Mouse (Mus musculus) inflammation-experienced regulatory T-cells, adult 6 months (primary cell): ENCODE measurements around the gene Klhl10. TPM values are rescaled to one million over a fixed set of nuclear protein-coding genes. Genes with fewer than 3 reads are reported as not detected.

ENCODE experiments used
- ATAC-seq: one replicate; pipeline ENCODE4 v1.8.0; 2017
- polyA plus RNA-seq, 3 experiments: library from polyadenylated mRNA; unstranded; fragments of 100-300 nt; shearing (Covaris generic); gene quantifications; one replicate each; pipeline ENCODE4 v1.2.1; 2017

Gene Klhl10
- polyA plus RNA-seq, 3 experiments from 2014 or later: 0.41 to 0.47 TPM; not detected in 1

- ATAC-seq: no peak
Observed at GRCm38 (mm10) chr11:100465833-100466232, 24.1 kb downstream of the Klhl10 start.

DNA sequence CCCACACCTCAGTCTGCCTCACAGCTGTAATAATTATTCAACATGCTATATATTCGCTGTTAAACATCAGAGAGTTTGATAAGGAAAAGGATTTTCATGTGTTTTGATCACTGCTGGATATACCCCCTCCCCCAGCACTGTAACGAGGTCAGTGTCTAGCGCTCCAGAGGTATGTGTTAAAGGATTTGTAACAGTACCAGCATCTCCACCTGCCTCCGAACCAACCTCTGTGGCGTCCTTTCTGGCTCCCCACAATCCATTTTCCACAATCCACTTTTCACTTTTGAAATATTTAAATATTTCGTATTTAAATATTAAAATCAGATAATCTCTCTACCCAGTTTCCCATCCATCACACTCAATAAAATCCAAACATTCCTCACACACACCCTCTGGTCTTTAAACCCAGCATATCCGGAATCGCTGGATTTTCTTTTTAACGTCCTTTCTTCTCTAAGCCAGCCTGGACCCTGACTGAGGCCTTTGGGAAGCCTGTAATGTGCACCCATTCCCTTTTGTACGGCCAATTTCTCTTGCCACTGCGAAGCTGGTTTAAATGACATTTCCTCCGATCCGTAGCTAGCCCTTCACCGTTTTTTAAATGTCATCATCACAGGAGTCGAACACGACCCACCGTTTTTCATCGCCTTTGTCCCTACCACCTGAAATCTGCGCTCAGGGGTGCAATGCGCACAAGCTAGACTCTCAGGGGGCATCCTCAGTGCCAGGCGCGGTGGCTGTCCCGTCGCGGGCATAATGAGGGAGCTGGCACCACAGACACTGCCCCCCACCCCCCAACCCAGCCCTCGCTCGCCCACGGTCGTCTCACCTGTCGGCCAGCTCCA is 29.9 kb downstream of the Klhl10 start:
- ATAC-seq: no peak

DNA sequence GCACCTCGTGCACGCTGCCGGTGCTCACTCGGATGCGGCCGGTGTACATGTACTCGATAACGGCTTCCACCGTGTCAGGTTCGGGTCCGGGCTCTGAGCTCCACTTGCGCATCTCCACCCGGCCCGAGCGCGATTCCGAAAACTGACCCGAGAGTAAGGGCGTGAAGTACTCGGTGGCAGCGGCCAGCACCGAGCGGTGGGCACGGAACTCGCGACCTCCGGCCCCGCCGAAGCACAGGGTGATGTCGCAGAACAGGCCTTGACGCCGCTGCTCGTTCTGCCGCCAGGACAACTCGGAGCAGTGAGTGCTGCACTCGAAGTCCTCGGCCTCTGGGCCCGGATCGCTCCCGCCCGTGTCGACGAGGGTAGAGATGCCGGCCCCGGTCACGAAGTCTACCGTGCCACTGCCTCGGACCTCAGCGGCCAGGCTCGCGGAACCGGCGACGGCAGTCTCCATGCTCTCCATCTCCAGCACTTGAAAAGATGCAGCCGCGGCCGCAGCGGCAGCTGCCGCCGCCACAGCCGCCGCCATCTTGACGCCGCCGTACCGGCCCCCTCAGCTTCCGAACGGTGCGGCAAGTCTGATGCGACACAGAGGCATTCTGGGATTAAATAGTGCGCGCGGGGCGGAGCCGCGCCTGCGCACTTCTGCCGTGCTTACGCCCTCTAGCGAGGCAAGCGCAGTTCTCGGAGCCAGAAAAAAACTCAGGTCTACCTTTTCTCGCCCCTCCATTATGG is 30.6 kb downstream of the Klhl10 start, which contains the start of gene Klhl11:
Klhl11 (minus strand) TSS at position 545 of the 738 bp plus-strand sequence.
- ATAC-seq: peak; percentile 95

DNA sequence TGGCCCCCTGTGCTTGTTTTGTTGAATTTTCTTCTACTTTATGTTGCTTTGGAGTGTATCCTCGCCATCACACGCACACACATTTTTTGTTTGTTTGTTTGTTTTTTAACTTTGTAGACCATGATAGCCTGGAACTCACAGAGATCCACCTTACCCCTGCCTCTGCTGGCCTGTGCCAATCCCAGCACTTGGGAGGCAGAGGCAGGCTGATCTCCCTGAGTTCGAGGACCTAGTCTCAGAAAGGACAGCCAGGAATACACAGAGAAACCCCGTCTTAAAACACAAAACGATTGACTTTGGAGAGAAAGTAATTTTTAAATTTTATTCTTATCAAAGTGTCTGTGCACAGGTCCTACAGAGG is 31.2 kb downstream of the Klhl10 start:
- ATAC-seq: peak; percentile 27

DNA sequence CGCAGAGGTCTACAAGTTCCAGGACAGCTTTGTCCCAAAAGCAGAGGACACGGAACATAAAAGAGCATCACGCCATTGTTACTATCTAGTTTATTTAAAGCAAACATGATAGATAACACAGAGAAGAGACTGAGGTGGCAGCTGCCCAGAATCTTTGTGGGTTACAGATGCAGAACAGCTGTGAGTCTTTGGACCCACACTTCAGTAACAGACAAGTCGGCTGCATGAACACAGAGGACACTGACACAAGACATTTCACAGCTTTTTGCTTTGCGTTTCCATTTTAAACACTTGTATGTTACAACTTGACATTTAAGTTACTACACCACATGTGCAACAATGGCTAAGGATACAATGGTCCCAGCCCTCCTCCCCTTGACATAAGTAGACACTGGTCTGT is 34.6 kb downstream of the Klhl10 start:
- no peak for ATAC-seq

DNA sequence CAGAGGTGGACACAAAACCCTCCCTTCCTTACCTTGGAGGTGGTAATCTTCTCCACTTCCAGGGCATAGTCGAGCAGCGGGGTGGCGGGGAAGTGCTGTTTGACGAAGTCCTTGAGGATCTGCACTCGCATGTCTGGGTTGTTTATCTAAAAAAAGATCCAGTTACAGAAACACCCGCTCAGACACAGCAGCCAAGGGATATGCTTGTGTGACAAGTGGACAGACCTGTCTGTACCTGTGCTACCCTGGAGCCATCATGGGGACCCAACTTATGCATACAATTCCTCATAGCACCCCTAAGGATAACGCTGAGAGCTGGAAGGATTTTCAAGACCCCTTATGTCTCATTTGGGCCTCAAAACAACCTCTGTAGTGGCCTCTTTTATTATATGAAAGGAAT is 37.4 kb downstream of the Klhl10 start:
- no peak for ATAC-seq

DNA sequence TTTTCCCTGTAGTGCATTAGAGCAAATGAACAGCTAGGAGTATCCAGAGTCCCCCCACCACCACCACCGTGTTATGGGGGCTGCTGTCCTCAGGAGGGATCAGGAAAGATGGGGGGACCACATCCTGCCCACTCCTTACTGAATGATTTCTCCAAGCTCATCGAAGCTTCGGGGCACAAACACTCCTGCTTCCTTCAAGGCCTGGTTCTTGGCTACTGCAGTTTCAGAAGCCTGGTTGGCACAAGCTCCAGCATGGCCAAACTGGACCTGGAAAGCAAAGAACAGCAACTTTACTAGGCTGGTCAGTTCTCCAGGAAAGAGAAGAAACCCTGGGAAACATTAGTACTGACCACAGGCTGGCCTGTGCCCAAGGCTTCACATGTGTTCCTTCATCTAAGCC is 42.7 kb downstream of the Klhl10 start:
- no peak for ATAC-seq

- ATAC-seq: no peak
Observed at GRCm38 (mm10) chr11:100485801-100486538, 44.3 kb downstream of the Klhl10 start.

DNA sequence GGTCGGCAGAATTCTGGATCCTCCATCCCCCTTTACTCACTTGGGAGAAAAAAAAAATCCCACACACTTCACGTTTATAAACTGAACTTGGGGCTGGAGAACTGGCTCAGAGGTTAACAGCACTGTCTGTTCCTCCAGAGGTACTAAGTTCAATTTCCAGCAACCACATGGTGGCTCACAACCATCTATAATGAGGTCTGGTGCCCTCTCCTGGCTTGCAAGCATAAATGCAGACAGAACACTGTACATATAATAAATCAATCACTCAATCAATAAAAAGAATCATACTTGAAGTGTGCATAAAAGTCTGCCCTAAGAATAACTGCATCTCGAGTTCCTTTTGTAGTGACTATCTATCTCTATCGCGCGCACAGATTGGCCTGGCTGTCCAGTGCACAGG is 49.2 kb downstream of the Klhl10 start:
- ATAC-seq: no peak

GRCm38 (mm10) chr11:100493771-100494170 is 52.1 kb downstream of the Klhl10 start:
- no peak for ATAC-seq

DNA sequence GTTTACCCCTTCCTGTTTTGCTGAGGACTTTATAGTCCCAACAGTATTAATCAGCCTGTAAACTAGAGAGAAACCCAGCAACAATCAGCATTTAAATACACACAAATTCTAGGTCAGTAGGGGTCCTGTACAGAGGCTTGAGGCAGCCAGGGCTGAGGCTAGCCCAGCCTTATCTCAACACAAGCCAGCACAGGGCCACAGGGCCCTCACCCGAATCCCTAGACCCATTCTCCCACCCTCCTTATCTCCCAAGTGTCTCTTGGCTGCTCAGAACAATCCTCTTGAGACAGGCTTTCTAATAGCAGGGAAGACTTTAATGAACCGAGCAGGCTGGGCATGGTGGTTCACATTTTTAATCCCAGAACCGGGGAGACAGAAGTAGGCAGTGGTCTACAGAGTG is 58.5 kb downstream of the Klhl10 start:
- ATAC-seq: no peak

GRCm38 (mm10) chr11:100500651-100501050 is 58.9 kb downstream of the Klhl10 start:
- no peak for ATAC-seq

GRCm38 (mm10) chr11:100501321-100501720 is 59.6 kb downstream of the Klhl10 start:
- no peak for ATAC-seq

- ATAC-seq: no peak
Observed at GRCm38 (mm10) chr11:100504990-100505660, 63.4 kb downstream of the Klhl10 start.

- no peak for ATAC-seq
Observed at GRCm38 (mm10) chr11:100505997-100506396, 64.3 kb downstream of the Klhl10 start.

Other genes with a start within 250 kb of the Klhl10 start
- not detected for gene Krt9, start 248.7 kb upstream of the Klhl10 start, polyA plus RNA-seq
- not detected for gene Krt14, start 234.4 kb upstream of the Klhl10 start, polyA plus RNA-seq
- not detected for gene Krt16, start 193.0 kb upstream of the Klhl10 start, polyA plus RNA-seq
- 1 to 10 TPM; 1.8 to 4.5 (median 2.1) TPM for gene Krt17, start 180.9 kb upstream of the Klhl10 start, polyA plus RNA-seq
- gene Krt42, start 172.0 kb upstream of the Klhl10 start, polyA plus RNA-seq: not detected
- gene Eif1, start 122.0 kb upstream of the Klhl10 start, polyA plus RNA-seq: 1,000 to 10,000 TPM; 1,938 to 3,125 (median 2,500) TPM
- gene Gast, start 107.5 kb upstream of the Klhl10 start, polyA plus RNA-seq: not detected
- gene Hap1, start 85.8 kb upstream of the Klhl10 start, polyA plus RNA-seq: 1 to 10 TPM in 1 of 3 experiments, under 1 TPM in 2; 0.55 to 1.1 (median 0.70) TPM
- gene Jup, start 44.2 kb upstream of the Klhl10 start, polyA plus RNA-seq: 1 to 10 TPM in 1 of 3 experiments, under 1 TPM in 1, not detected in 1; 0.36 to 1.4 TPM
- under 1 TPM in 1 of 3 experiments, not detected in 2; 0.92 TPM for gene P3h4, start 27.1 kb upstream of the Klhl10 start, polyA plus RNA-seq
- gene Fkbp10, start 26.2 kb upstream of the Klhl10 start, polyA plus RNA-seq: 1 to 10 TPM in 1 of 3 experiments, not detected in 2; 2.9 TPM
- 100 to 1,000 TPM; 124 to 134 (median 127) TPM for gene Nt5c3b, start 109 bp upstream of the Klhl10 start, polyA plus RNA-seq
- gene Klhl11, start 30.8 kb downstream of the Klhl10 start, polyA plus RNA-seq: 1 to 10 TPM; 2.2 to 2.4 (median 2.3) TPM
- 10 to 100 TPM; 72.3 to 78.0 (median 76.2) TPM for gene Acly, start 86.1 kb downstream of the Klhl10 start, polyA plus RNA-seq
- under 1 TPM in 2 of 3 experiments, not detected in 1; 0.15 to 0.21 TPM for gene Ttc25, start 103.7 kb downstream of the Klhl10 start, polyA plus RNA-seq
- gene Cnp, start 133.0 kb downstream of the Klhl10 start, polyA plus RNA-seq: 100 to 1,000 TPM; 159 to 192 (median 165) TPM
- 10 to 100 TPM; 24.1 to 32.6 (median 27.2) TPM for gene Nkiras2, start 177.3 kb downstream of the Klhl10 start, polyA plus RNA-seq
- 100 to 1,000 TPM; 283 to 389 (median 360) TPM for gene Dnajc7, start 178.3 kb downstream of the Klhl10 start, polyA plus RNA-seq